8 mouse cellular contexts compared by ENCODE assay signal in genomic region chr3:88409741-88410644, GRCm38 (mm10). TPM values are rescaled to one million over a fixed set of nuclear protein-coding genes. Genes with fewer than 3 reads are reported as not detected.
A peak's percentile ranks its signal among the peaks of the same experiment; 100 is the strongest.
DNase-seq lines count a peak whose midpoint lies in the region; ATAC-seq lines count a peak whose summit lies in the region.

Gene Pmf1 (minus strand): TSS chr3:88410331.

- ATAC-seq in hindbrain, embryonic 16.5 days = peak; percentile 92

- no peaks in the 10 kb centered on the region for H3K27me3 ChIP-seq in hindbrain, embryonic 16.5 days (replicated peaks; ENCODE audit: control insufficient read depth, insufficient read depth, low read length)

- H3K4me2 ChIP-seq in hindbrain, embryonic 16.5 days (ENCODE audit: low read length) = peak within 1 kb of the TSS; percentile 81

- H3K9me3 ChIP-seq in hindbrain, embryonic 16.5 days (ENCODE audit: control insufficient read depth, low read length) = no peaks in the 10 kb centered on the region

- H3K79me2 ChIP-seq in macrophage (ENCODE audit: inconsistent target) = peaks cover 58% of the 10 kb centered on the region

- DNase-seq in WW6 (ENCODE audit: low read depth, low spot score) = peak; percentile 87
- peak; percentile 76 to 85 for DNase-seq in cerebellum, postnatal 4 days (ENCODE audit: low spot score in 2 of 2)
- DNase-seq in gastrocnemius, adult 18-20 months (ENCODE audit: low spot score) = peak; percentile 94
- DNase-seq in left cerebral cortex, adult 18-20 months (ENCODE audit: low spot score in 2 of 2) = peak; percentile 86 to 88
- peak; percentile 92 for DNase-seq in right cerebral cortex, adult 18-20 months
- peak; percentile 74 for DNase-seq in urinary bladder, postnatal 10 days (ENCODE audit: low spot score)

- peak within 1 kb of the TSS; percentile 79 for H3K9ac ChIP-seq in hindbrain, embryonic 16.5 days (ENCODE audit: low read depth, low read length)

- WGBS in hindbrain, embryonic 16.5 days = under 1% methylated on average over 54 of the region's 54 CpGs
- WGBS in macrophage (ENCODE audit: missing documents) = under 1% methylated on average over 54 of the region's 54 CpGs

- peaks cover 11% of the 10 kb centered on the region for H3K4me1 ChIP-seq in hindbrain, embryonic 16.5 days (ENCODE audit: control insufficient read depth, insufficient read depth, low read depth, low read length)

- peaks cover 14% of the 10 kb centered on the region; the same call in 1 of the 2 replicates for H3K36me3 ChIP-seq in hindbrain, embryonic 16.5 days (ENCODE audit: control insufficient read depth, insufficient read depth, low read length)
- H3K36me3 ChIP-seq in macrophage (ENCODE audit: inconsistent target) = peaks cover 20% of the 10 kb centered on the region

- H3K27ac ChIP-seq in hindbrain, embryonic 16.5 days (ENCODE audit: low read depth, low read length) = peak within 1 kb of the TSS; percentile 84
- H3K27ac ChIP-seq in macrophage = peak within 1 kb of the TSS; percentile 88

- H3K4me3 ChIP-seq in hindbrain, embryonic 16.5 days (ENCODE audit: low read length) = peak within 1 kb of the TSS; percentile 64
- H3K4me3 ChIP-seq in macrophage (ENCODE audit: inconsistent target) = peak within 1 kb of the TSS; percentile 60

RNA-seq across cellular contexts. Expression of gene Pmf1, which starts in this region (rescaled TPM):
- total RNA-seq in gastrocnemius, adult 18-20 months (2021) = 10 to 100 TPM; 16.9 to 17.4 TPM
- 30.6 and 34.4 TPM in 2 replicates for polyA plus RNA-seq in hindbrain, embryonic 16.5 days (2015; fragmentation: Nextera tagmentation; extraction: Ambion mirVana)
- total RNA-seq in left cerebral cortex, adult 18-20 months (2021) = 1 to 10 TPM; 5.2 to 6.2 TPM
- total RNA-seq in macrophage (2018; cell fraction: chromatin; rRNA removed) = 10 to 100 TPM in 18 of 26 experiments, 1 to 10 TPM in 8; 3.6 to 33.6 (median 15.7) TPM
- 10 to 100 TPM; 11.9 to 27.4 (median 19.5) TPM for total RNA-seq in macrophage (2018; cell fraction: cytosol; rRNA removed)
- 10 to 100 TPM in 15 of 26 experiments, 1 to 10 TPM in 11; 4.3 to 40.2 (median 12.1) TPM for total RNA-seq in macrophage (2018; cell fraction: nucleus; rRNA removed)
- 20.9 to 38.7 TPM (median 26.5 TPM) in 3 replicates for polyA plus RNA-seq in macrophage (2018)

Comparison
In these comparisons a context has a peak if more than half of its experiments do, and no peak if none do; other contexts are left out.
1. Peak in every context shown above with its lines: DNase-seq, ATAC-seq, H3K4me3 ChIP-seq and H3K27ac ChIP-seq.